Mouse (Mus musculus) midbrain, embryonic 10.5 days (tissue): Measurements from ENCODE around the gene 2410004P03Rik. TPM values are rescaled to one million over a fixed set of nuclear protein-coding genes. Genes with fewer than 3 reads are reported as not detected.
A peak's percentile ranks its signal among the peaks of the same experiment; 100 is the strongest.
"Not testable (repeated sequence)": the region's sequence is repeated elsewhere in the genome, so short reads cannot be mapped to it uniquely, and the experiment has no call there.

Experiments
- DNase-seq: peaks from one replicate; pipeline ENCODE4 v3.0.0-alpha.2; 2017; ENCODE audit warnings: low spot score
- H3K27ac ChIP-seq: fragments of 300-500 bp; sonication (generic); replicated peaks from 2 replicates; pipeline ENCODE4 v1.5.1; 2016; ENCODE audit warnings: mild to moderate bottlenecking
- H3K27me3 ChIP-seq: fragments of 300-500 bp; sonication (generic); 2 replicates; pipeline ENCODE4 v1.6.1; 2016; ENCODE audit warnings: low read depth, mild to moderate bottlenecking; ENCODE audit not compliant: poor library complexity, severe bottlenecking
- H3K36me3 ChIP-seq: fragments of 300-500 bp; sonication (generic); 2 replicates; pipeline ENCODE4 v1.6.1; 2016; ENCODE audit warnings: mild to moderate bottlenecking, moderate library complexity
- H3K4me1 ChIP-seq: fragments of 300-500 bp; sonication (generic); 2 replicates; pipeline ENCODE4 v1.6.1; 2016
- H3K4me3 ChIP-seq: fragments of 300-500 bp; sonication (generic); 2 replicates; pipeline ENCODE4 v1.5.1; 2016; ENCODE audit warnings: mild to moderate bottlenecking, moderate library complexity
- H3K9me3 ChIP-seq: fragments of 300-500 bp; sonication (generic); replicated peaks from 2 replicates; pipeline ENCODE4 v1.6.1; 2016; ENCODE audit warnings: mild to moderate bottlenecking
- WGBS: fragments of 180-500 bp; shearing (Covaris S2); methylation state at CpG from one replicate; pipeline ENCODE4 v1.1.7; 2016; 5-methylcytosine and 5-hydroxymethylcytosine counted together
- polyA plus RNA-seq: library from polyadenylated mRNA; unstranded; fragments of >200 nt; fragmentation: Nextera tagmentation; extraction: Ambion mirVana; gene quantifications from 2 replicates; pipeline ENCODE4 v1.2.1, GENCODE M21; 2016

Gene 2410004P03Rik
- polyA plus RNA-seq, 1 experiment from 2014 or later: 1.3 TPM

DNA sequence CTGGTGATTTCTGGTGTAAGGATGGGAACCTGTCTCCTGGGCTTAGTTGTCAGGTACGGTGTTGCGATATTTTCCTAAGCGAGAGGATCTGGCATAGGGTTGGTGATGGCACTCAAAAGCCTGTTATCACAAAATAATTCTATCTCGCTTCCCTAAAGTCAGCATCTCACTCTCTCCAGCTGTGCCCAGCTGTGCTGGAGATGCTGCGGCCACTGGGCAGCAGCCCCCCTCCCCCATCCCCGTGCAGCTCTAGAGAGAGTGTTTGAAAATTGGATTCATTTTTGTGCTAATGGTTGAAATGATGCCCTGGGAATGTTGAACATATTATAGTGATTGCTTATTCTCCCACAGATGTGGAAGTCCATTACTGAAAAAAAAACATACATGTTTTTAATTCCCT, 26.7 kb upstream of the 2410004P03Rik start:
- Histone ChIP-seq H3K9me3 (no peaks in the 10 kb centered on the region), H3K27me3 (no peaks in the 10 kb centered on the region), H3K4me1 (0 out of 2 replicates have a peak, but pooled peaks cover 8% of the 10 kb centered on the region), H3K4me3 (no peak overlapping the region), H3K36me3 (no peaks in the 10 kb centered on the region), H3K27ac (no peak overlapping the region)
- WGBS: 80% methylated on average over 6 of the region's 6 CpGs
- DNase-seq: no peak

- Histone ChIP-seq H3K4me1 (0 out of 2 replicates have a peak, but pooled peaks cover 8% of the 10 kb centered on the region), H3K27me3 (no peaks in the 10 kb centered on the region), H3K4me3 (no peak overlapping the region), H3K9me3 (no peaks in the 10 kb centered on the region), H3K27ac (no peak overlapping the region), H3K36me3 (no peaks in the 10 kb centered on the region)
- DNase-seq: no peak
- WGBS: 76% methylated on average over 14 of the region's 14 CpGs
Measured at GRCm38 (mm10) chr12:17037053-17037610, 25.6 kb upstream of the 2410004P03Rik start.

DNA sequence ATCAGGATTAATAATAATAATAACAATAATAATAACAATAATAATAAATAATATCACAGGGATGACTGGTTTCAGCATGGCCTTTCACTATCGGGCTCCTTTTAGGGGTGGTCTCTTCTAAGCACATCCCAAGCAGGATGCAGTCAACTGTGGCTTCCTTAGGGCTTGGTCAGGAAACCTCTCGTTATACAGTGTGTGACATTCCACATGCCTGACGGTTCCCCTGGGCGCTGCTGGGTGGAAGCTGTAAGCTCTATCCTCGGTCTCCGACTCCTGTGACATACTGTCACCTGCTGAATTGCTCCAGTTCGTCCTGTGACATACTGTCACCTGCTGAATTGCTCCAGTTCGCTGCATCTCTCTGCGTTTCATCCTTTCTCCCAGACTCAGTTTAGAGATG, 25.0 kb upstream of the 2410004P03Rik start:
- WGBS: 62% methylated on average over 9 of the region's 9 CpGs

GRCm38 (mm10) chr12:17035128-17035527, 23.6 kb upstream of the 2410004P03Rik start:
- H3K9me3 ChIP-seq: no peaks in the 10 kb centered on the region
- no peak overlapping the region for H3K27ac ChIP-seq
- no peaks in the 10 kb centered on the region for H3K36me3 ChIP-seq
- H3K4me1 ChIP-seq: 0 out of 2 replicates have a peak, but pooled peaks cover 8% of the 10 kb centered on the region
- H3K4me3 ChIP-seq: no peak overlapping the region
- DNase-seq: peak; percentile 32
- WGBS: 67% methylated on average over 2 of the region's 2 CpGs
- H3K27me3 ChIP-seq: no peaks in the 10 kb centered on the region

More for the DNA sequence above, 25.0 kb upstream of the 2410004P03Rik start:
- Histone ChIP-seq H3K4me3 (no peak overlapping the region), H3K9me3 (no peaks in the 10 kb centered on the region), H3K4me1 (0 out of 2 replicates have a peak, but pooled peaks cover 8% of the 10 kb centered on the region), H3K27me3 (no peaks in the 10 kb centered on the region), H3K36me3 (no peaks in the 10 kb centered on the region), H3K27ac (no peak overlapping the region)
- DNase-seq: no peak

GRCm38 (mm10) chr12:17034671-17035070, 23.1 kb upstream of the 2410004P03Rik start:
- Histone ChIP-seq H3K9me3 (no peaks in the 10 kb centered on the region), H3K27me3 (no peaks in the 10 kb centered on the region), H3K4me3 (no peak overlapping the region), H3K27ac (no peak overlapping the region), H3K36me3 (no peaks in the 10 kb centered on the region), H3K4me1 (0 out of 2 replicates have a peak, but pooled peaks cover 8% of the 10 kb centered on the region)
- 95% methylated on average over 5 of the region's 5 CpGs for WGBS
- no peak for DNase-seq

- DNase-seq: no peak
- H3K4me1 ChIP-seq: 0 out of 2 replicates have a peak, but pooled peaks cover 8% of the 10 kb centered on the region
- no peaks in the 10 kb centered on the region for H3K27me3 ChIP-seq
- 85% methylated on average over 9 of the region's 9 CpGs for WGBS
- no peaks in the 10 kb centered on the region for H3K36me3 ChIP-seq
- peaks cover 2% of the 10 kb centered on the region; the same call in 1 of the 2 replicates for H3K9me3 ChIP-seq
- H3K27ac ChIP-seq: no peak overlapping the region
- no peak overlapping the region for H3K4me3 ChIP-seq
Measured at GRCm38 (mm10) chr12:17033464-17033841, 21.9 kb upstream of the 2410004P03Rik start.

DNA sequence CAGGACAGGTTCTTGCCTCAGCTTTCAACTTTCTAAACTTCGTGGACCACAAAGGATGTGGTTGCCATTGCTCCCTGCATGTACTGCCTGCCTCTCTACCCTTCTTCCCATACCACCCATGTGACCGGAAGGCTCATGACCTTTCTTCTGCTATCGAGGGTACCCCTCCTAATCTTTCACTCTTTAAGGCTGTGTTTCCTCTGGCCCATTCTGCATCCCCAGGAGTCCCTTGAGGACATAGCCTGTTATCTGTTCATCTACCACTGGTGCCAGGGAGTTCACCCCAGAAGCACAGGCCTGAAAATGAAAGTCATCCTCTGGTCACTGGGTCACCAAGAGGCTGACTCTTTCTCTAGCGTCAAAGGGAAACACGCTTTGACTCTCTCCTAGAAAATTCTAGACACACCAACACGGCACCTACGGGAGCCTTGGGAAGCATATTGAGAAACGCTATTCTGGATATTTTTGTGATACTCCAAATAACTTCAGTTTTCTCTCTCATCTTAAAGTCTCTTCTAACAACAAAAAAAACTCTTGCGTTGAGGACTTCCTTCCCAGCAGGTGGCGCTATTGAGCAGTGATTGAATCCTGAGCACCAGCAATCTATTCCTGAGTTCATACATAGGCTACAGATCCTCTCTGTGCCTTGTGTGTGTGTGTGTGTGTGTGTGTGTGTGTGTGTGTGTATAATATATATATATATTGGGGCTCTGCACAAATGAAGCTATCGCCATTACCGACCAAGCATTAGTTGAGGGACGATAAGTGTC, 21.4 kb upstream of the 2410004P03Rik start:
- 0 out of 2 replicates have a peak, but pooled peaks cover 8% of the 10 kb centered on the region for H3K4me1 ChIP-seq
- 42% methylated on average over 13 of the region's 13 CpGs for WGBS
- no peak overlapping the region for H3K4me3 ChIP-seq
- no peaks in the 10 kb centered on the region for H3K27me3 ChIP-seq
- peak; percentile 81 for DNase-seq
- H3K9me3 ChIP-seq: peaks cover 3% of the 10 kb centered on the region; the same call in 1 of the 2 replicates
- H3K27ac ChIP-seq: no peak overlapping the region
- no peaks in the 10 kb centered on the region for H3K36me3 ChIP-seq

- no peaks in the 10 kb centered on the region for H3K36me3 ChIP-seq
- H3K4me3 ChIP-seq: no peak overlapping the region
- no peaks in the 10 kb centered on the region for H3K27me3 ChIP-seq
- peaks cover 3% of the 10 kb centered on the region; the same call in 1 of the 2 replicates for H3K9me3 ChIP-seq
- no peaks in the 10 kb centered on the region for H3K4me1 ChIP-seq
- WGBS: 91% methylated on average over 6 of the region's 6 CpGs
- no peak for DNase-seq
- H3K27ac ChIP-seq: no peak overlapping the region
Measured at GRCm38 (mm10) chr12:17024554-17025110, 13.1 kb upstream of the 2410004P03Rik start.

- no peak overlapping the region for H3K27ac ChIP-seq
- no peak overlapping the region for H3K4me3 ChIP-seq
- H3K36me3 ChIP-seq: no peaks in the 10 kb centered on the region
- WGBS: 86% methylated on average over 4 of the region's 4 CpGs
- H3K4me1 ChIP-seq: no peaks in the 10 kb centered on the region
- H3K9me3 ChIP-seq: no peaks in the 10 kb centered on the region
- no peaks in the 10 kb centered on the region for H3K27me3 ChIP-seq
- no peak for DNase-seq
Measured at GRCm38 (mm10) chr12:17022145-17022544, 10.6 kb upstream of the 2410004P03Rik start.

DNA sequence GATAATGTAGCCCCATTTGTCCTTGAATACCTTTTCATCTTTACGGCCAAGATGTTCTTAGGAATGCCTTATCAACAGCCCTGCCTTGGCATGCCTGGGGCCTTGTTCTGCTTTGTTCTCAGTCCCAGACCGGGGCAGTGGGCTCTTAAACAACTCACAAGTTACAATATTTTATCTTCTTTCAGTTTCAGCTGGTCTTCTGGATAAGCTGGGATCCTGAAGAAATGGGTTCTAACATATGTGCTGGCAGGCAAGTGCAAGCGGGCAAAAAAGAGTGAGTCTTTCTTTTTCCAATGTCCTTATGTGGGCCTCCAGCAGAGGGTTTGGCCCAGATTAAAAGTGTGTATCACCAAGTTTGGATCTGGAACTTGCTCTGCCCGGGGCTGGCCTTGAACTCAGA, 9.6 kb upstream of the 2410004P03Rik start:
- DNase-seq, H3K9me3 ChIP-seq, H3K4me3 ChIP-seq, H3K4me1 ChIP-seq, H3K27me3 ChIP-seq, H3K36me3 ChIP-seq, H3K27ac ChIP-seq: not testable (repeated sequence)
- WGBS: 88% methylated on average over 4 of the region's 4 CpGs

DNA sequence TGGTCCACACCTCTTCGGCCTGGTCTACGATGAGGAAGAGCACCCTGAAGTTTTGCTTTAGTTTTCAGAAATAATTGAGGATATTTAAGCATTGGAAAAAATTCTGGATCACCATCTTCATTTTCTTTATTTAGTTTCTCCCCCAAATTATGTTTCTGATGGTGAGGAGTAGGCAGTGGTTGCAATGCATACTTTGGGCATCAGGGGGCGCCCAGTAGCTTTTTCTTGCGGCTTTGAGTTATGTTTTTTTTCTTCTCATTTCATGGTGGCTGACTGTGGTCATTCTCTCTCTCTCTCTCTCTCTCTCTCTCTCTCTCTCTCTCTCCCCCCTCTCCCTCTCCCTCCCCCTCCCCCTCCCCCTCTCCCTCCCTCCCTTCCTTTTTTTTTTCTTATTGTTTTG, 6.9 kb upstream of the 2410004P03Rik start:
- Histone ChIP-seq H3K9me3 (no peaks in the 10 kb centered on the region; the same call in 1 of the 2 replicates), H3K27me3 (no peaks in the 10 kb centered on the region), H3K27ac (no peak overlapping the region), H3K4me3 (no peak overlapping the region), H3K4me1 (no peaks in the 10 kb centered on the region), H3K36me3 (no peaks in the 10 kb centered on the region)
- DNase-seq: peak; percentile 50
- WGBS: 37% methylated on average over 4 of the region's 4 CpGs

DNA sequence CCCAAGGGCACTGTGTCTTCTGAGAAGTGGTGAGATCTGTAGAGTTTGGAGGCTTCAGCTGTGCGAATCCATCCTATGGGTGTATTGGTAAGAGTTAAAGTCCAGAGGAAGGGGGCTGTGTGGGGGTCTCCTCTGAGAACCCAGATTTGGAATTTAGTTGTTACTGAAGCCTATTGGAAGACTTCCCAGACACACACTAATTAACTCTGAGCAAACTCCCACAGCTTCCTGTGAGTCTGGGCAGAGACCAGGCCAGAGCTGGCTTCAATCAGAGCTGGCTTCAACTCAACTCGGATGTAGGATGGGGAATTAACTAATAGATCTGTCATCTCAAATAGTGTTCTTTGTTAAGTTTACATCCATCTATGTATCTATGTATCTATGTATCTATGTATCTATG, 4.2 kb upstream of the 2410004P03Rik start:
- Histone ChIP-seq H3K9me3 (no peaks in the 10 kb centered on the region; the same call in 1 of the 2 replicates), H3K36me3 (no peaks in the 10 kb centered on the region), H3K27ac (no peak overlapping the region), H3K4me1 (peaks cover 8% of the 10 kb centered on the region), H3K4me3 (no peak overlapping the region), H3K27me3 (peaks cover 4% of the 10 kb centered on the region)
- DNase-seq: no peak
- 86% methylated on average over 2 of the region's 2 CpGs for WGBS
